Mouse (Mus musculus) left cerebral cortex, adult 18-20 months (tissue): ENCODE data around the gene Zfp553. TPM values are rescaled to one million over a fixed set of nuclear protein-coding genes. Genes with fewer than 3 reads are reported as not detected.

Experiments used
- DNase-seq, 2 experiments: peaks; one replicate each; pipeline ENCODE4 v3.0.0; 2021 to 2022; ENCODE audit warnings: low spot score in 2 of 2, mixed read lengths in 1 of 2
- total RNA-seq, 2 experiments: library from RNA; stranded (reverse); gene quantifications; 2 replicates each; pipeline ENCODE4 v1.2.3; 2021

Gene Zfp553
- total RNA-seq, 2 experiments from 2014 or later: 21.3 to 22.1 TPM

DNA sequence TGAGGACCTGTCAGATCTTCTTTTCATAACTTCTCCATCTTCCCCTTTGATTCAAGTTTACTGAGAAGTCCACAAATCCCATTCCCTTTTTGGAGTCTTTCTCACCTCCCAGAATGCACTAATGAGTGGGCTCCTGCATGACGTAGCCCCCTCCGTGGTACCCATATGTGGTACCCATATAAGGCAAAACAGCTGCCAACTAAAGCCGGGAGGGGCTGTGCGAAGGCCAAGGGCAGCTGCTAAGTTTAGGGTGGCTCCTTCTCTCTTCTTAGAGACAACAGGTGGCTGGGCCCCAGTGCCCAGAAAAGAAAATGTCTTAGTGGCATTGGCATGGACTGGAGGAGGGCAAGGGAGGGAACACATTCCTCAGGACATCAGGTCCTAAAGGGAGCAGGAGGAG, 22.6 kb upstream of the Zfp553 start:
- no peak for DNase-seq

DNA sequence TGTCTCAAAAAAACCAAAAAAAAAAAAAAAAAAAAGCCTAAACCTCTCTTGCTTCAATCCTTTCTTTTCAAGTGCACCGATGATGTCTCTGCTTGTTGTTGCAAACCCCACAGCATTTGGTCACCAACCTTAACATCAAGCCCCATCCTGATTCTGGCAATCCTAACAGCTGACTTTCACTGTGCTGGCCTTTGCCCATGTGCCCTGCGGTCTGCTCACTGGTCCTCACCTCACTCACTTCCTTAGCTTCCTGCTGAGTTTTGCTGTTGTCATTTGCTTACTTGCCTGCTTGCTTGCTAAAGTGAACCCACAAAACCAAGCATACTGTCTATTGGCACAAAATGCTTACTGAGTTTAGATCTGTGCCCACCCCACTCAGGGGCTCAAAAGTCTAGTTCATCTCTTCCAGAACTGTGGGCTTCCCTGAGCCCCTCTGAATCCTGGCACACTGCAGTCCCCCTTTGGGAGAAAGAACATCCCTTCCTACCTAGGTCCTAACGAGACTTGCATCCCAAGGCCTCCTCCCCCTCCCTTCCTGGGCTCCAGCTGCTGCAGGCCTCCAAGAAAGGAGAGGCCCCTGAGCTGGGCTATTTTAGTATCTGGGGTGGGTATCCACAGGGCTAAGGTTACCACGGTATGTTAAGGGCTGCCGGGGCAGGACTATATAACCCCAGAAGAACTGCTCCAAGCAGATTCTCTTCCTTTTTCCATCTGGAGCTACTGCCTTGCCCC, 21.7 kb upstream of the Zfp553 start:
- DNase-seq: no peak

DNA sequence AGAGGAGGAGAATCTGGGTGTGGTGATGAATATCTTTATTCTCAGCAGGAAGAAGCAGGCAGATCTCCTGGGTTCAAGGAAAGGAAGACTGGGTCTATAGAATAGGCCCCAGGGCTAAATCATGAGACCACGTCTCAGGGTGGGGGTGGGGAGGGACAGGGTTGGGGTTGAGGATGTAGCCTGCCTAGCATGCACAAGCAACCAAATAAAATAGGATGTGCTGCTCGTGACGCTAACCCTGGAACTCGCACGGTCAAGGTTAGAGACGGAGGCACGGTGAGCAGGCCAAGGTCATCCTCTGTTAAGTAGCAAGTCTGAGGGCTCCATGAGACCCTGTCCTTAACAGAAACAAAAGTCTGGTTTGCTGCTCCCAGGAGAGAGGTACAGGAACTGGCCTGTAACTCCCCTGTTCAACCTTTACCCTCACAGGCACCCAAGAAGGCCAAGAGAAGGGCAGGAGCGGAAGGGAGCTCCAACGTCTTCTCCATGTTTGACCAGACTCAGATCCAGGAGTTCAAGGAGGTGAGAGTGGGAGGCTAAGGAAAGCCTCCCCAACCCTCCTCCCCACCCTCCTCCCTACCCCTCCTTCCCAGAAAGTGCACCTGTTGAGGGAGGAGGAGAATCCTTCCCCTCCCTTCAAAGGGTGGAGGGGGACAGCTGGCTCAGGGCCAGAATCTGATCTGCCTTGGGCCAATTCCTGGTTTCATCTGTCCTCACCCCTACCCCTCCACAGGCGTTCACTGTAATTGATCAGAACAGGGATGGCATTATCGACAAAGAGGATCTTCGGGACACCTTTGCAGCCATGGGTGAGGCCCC, 20.2 kb upstream of the Zfp553 start:
- no peak for DNase-seq

DNA sequence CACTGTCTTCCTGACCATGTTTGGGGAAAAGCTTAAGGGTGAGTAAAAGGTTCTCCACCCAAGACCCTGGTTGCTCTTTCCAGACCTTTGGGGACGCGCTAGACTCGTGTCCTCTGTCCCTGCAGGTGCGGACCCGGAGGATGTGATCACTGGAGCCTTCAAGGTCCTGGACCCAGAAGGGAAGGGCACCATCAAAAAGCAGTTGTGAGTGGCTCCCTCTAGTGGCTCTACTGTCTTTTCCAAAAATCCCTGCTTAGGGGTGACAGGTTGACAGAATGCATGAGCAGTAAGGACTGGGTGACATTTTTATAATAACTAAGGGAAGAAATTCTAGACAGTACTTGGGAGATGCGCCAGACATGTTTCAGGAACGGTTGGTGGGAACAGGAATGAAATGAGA, 19.4 kb upstream of the Zfp553 start:
- DNase-seq: peak in 1 of 2 experiments; percentile 46

DNA sequence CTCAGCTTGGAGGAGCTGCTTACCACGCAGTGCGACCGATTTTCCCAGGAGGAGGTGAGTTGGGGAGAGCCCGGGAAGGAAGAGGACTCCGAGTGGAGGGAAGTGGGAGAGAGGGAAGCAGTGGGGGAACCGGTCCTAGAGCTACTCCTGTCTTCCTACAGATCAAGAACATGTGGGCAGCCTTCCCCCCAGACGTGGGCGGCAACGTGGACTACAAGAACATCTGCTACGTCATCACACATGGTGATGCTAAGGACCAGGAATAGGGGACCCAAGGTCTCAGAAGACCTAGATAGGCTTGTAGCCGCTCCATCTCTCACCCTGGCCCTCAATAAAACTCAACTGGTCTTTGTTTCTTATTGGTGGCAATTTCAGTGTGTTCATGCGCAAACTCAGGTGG, 18.9 kb upstream of the Zfp553 start:
- DNase-seq: no peak

DNA sequence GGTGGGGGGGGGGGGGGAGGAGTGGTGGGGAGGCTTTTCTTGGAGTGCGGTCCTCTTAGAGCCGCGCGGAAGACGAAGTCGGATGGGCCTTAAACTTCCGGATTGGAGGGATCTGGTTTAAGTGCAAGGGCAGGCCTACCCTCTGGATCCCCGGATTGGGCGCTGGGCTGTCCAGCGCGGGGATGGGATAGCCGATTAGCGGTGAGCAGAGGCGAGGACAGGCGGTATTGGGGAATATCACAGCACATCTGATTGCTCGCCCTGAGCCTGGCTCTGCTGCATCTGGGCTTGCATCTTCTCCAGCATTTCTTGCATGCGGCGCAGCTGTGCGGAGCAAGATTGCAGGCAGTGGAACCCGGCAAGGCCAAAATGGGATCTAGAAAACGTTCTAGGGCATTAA, 18.3 kb upstream of the Zfp553 start:
- DNase-seq: no peak

DNA sequence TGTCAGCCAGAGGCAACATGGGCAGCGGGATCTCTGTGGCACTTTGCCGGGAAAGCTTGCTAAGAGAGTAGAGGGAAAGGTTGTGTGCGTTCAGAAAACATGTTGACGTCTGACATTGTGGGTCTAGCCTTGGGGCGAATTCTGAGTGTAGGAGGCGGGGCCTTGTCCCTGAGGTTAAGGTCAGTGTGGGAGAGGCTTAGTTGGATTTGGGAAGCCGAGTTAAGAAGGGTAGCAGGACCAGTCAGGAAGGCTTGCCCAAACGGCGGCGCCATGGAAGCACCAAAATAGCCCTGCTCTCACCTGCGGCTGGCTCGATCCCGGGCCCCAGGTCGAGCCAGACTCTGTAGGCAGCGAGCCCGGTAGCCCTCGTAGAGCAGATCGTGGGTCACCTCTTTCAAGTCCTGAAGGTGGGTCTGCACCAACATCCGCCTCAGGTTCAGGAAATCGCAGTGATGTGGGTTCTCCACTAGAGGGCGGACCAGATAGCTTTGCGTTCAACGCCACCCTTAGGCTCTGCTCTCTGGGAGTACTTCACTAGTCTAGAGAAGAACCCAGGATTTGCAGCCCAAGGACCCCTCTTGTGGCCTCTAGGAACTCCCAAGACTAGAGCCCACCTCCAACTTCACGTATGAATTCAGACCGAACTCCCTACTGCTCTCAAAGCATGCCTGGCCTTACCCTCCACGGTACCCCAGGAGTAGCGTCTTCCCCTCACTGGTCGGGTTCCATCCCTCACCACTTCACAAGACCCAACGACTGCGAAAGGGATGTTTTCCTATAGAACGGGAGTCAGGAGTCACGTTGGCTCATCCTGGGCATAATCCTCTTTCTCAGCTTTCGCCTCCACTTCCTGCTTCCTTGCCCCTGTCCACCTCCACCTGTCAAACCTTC, 17.6 kb upstream of the Zfp553 start:
- peak; percentile 55 to 56 for DNase-seq

DNA sequence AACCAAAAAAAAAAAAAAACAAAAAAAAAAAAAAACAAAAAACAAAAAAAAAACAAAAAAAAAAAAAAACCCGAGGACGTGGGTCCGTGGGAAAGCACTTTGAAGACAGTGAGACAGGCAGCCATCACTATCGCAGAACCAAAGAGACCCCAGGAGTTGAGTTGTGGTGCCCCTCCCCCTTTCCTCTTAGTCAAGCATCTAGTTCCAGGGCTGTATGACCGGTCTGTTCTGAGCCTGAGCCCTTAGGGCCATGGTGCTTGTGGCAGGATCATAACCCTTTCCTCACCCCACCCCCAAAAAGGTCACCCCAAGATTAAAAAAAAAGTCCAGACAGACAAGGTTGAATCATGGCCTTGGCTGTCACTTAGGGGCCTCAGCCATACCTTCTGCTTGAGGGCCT, 16.6 kb upstream of the Zfp553 start:
- no peak for DNase-seq

DNA sequence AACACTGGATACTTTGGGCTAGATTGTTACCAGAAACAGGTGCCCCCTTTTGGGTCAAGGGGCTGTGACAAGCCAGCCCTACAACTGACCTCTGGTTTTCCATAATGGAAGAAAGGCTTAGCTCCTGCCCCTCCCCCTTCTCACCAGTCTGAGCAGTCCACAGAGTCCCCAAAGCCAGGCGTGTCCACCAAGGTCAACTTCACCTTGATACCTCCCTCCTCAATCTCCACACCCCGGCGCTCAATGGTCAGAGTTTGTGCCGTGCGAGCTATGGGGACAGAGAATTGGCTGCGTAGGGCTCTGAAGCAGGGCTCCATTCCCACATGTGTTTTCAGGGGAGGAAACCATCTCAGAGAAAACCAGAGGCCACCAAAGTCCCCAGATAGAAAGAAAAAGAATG, 15.4 kb upstream of the Zfp553 start:
- DNase-seq: no peak

DNA sequence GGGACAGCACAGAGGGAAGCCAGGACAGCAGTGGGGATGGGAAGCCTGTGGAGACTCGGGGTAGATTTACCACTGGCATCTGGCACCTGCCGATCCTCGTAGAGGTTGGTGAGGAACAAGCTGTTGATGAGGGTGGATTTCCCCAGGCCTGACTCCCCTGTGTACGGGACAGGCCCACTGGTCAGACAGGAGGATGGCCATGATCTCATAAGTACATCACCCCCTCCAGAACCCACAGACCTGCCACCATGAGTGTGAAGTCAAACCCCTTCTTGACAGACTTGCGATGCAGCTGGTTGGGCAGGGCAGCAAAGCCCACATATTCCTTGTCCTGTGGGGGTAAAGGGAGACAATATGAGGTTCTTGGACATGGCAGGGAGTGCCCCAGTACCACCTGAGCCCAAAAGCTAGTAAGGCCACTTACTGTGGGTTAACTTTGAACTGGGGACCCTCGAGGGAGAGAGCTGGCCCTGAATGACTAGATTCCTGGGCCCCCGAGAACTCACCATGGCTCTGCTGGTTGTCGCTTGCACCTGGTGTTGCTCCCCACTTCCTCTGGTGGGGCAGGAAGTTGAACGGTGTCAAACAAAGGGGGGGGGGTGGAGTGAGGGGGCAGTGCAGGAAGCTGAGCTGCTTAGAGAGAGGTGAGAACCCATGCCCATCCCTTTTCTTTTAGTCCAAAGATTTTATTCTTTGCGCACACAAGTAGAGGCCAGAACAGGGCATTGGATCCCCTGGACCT, 14.8 kb upstream of the Zfp553 start:
- DNase-seq: no peak

DNA sequence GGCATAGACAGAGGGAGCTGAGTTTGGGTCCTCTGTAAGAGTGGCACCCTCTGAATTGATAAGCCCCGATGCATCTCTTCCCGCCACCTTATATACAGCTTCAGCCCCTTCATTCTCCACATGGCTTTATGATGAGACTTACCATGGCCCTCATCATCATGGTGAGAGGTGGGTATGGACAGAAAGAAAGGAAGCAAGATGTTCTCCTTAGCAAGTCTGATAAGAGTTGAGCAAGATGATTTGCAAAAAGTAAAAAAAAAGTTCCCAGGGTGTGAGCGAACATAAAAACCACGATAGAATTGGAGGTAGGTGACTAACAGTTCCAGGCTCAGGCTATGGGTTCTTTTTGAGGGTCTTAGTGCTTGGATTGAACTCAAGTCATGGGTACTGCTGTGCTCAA, 14.2 kb upstream of the Zfp553 start:
- DNase-seq: no peak

DNA sequence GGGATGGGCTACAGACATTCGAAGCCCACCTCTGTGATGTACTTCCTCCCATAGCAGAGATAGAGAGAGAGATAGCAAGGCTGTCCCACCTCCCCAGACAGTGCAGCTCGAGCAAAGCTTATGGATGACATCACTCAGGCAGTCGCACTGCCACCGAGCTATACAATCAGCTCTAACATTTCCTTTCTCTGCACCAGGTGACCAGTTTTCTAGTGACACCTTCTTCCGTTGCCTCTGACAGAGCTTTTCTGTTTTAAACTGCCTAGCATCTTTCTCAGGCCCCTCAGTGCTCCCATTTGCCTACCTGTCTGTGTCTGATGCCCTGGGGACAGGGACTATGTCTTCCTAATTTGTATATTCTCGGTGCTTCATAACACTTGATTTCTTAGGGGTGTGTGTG, 12.4 kb upstream of the Zfp553 start:
- no peak for DNase-seq

DNA sequence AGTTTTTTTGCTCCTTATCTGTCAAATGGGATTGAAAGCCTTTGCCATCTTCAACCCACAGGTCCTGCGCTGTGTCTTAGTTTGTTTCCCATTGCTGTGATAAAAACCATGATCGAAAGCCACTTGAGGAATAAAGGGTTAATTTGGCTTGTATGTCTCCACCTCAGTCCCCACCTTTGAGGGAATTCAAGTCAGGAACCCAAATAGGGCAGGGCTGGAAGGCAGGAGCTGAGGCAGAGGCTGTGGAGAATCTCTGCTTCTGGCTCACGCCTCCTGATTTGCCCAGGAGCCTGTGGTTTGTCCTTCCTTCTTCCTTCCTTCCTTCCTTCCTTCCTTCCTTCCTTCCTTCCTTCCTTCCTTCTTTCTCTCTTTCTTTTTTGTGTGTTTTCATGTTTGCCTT, 9.8 kb upstream of the Zfp553 start:
- DNase-seq: no peak

DNA sequence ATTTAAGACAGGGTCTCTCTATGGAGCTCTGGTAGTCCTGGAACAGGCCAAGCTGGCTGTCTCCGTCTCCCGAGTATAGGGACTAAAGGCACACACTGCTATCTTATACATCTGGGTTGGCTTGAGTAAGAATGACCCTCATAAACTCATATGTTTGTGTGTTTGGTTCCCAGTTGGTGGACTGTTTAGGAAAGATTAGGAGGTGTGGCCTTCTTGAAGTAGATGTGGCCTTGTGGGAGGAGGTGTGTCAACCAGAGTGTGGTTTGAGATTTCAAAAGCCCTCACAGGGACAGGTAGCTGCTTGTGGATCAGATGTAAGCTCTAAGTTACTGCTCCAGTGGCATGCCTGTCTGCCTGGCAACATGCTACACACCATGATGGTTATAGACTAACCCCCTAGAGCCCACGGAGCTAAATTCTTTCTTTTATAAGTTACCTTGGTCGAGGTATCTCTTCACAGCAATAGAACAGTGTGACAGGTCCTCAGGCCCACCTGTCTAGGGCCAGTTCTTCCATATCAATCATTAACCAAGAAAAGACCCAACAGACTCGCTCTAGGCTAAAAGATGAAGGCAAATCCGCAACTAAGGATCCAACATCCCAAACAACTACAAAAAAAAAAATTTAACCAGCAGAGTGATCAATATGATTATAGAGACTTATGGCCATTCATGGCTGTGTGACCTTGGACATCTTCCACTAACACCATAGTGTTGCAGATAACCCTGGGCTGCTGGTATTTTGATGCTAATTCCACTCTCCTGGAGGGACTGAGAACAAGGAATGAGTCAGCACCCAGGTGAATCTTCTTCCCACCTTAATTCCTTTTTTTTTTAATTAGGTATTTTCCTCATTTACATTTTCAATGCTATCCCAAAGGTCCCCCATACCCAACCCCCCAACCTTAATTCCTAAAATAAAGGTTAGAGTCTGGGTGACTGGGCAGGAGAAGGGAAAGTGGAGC, 9.1 kb upstream of the Zfp553 start:
- no peak for DNase-seq

DNA sequence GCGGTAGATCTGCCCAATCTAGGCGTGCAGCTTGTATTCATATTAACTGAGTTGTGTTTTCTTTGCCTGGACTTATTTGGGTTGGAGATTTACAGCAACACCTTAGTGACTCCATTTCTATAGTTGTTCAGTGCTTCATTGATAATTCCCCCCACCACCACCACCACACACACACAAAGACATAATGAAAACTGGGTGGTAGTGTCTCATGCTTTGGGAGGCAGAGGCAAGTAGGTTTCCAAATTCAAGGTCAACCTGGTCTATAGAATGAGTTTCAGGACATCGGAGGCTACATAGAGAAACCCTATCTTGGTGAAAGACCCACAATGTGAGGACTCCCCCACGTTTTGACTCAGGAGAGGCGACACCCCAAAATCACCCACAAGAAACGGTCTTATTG, 8.2 kb upstream of the Zfp553 start:
- DNase-seq: no peak

DNA sequence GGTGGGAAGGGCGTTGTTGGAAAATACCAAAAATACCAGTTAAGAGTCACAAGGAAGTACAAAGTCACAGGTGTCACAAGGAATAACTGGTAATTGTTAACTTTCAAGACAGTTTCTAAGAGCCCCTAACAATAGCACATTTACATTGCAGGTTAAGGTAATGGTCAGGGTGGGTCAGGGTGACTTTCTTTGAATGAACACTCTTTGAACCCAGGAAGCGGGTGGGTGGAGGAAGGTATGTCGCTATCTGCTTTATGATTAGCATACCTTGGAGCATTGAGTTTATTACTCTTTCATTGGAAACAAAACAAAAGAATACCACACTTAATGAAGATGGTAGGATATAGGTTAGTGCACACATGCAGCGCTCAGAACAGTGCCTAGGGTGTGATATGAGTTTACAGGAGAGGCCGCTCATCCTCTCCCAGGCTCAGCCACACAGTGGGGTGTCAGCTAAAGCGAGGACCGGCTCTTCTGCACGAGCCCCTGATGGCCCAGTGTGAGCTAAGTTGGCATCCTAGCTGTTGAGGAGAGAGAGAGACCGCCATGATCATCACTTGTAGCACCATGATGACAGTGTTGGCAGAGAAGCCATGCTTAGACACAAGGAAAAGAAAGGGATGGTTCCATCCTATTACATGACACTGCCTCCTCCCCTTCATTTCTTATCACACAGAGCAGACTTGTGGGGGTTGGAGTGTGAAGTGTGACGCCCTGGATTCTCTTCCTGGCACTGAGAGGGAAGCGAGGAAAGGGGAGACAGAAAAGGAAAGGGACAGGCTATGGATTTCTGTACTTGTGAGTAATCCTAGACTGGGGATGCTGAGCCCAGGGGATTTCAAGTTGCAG, 7.5 kb upstream of the Zfp553 start:
- DNase-seq: peak in 1 of 2 experiments; percentile 40

DNA sequence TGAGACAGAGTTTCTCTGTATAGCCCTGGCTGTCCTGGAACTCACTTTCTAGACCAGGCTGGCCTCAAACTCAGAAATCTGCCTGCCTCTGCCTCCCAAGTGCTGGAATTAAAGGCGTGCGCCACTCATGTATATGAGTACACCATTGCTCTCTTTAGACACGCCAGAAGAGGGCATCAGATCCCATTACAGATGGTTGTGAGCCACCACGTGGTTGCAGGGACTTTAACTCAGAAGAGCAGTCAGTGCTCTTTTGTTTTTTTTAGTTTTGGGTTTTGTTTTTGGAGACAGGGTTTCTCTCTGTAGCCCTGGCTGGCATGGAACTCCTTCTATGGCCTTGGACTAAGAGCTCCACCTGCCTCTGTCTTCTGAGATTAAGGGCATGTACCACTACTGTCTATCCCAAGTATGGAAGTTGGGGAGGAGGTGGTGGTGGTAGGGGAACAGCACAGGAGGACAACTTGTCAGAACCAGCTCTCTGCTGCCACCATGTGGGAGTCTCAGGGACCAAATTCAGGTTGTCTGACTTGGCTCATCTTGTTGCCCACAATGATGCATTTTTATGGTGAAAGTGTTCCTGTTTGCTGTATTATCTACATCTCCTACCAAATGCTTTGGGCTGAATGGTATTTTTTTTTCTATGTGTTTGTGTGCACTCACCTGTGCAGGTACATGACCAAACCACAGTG, 4.1 kb upstream of the Zfp553 start:
- DNase-seq: peak; percentile 83 to 90

DNA sequence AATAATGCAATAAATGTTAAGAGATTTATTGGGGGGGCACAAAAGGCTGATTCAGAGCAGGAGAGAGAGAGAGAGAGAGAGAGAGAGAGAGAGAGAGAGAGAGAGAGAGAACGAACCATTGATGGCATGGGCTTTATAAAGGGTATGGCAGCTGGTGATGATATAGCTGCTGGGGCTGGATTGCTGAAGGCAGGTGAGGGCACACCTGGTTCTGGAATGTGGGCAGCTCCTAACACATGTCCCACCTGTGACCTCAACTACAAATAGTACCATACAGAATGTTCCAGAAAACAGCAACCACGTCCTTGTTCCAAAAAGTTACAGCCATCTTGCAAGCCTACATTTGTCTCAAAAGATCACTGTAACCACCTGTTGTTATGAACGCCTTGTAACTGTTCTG, 1.5 kb upstream of the Zfp553 start:
- no peak for DNase-seq
